In the genomic region with DNA sequence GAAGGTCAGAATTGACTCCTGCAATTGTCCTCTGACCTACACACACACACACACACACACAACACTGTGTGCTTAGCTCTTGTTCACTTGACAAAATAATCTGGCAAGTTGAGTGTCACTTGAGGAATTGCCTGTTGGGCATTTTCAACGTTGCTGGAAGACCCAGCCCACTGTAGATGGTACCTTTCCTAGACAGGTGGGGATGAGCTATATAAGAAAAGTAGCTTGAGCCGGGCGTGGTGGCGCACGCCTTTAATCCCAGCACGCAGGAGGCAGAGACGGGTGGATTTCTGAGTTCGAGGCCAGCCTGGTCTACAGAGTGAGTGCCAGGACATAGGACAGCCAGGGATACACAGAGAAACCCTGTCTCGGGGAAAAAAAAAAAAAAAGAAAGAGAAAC, we compare ENCODE assay signal across 8 mouse cellular contexts. TPM values are rescaled to one million over a fixed set of nuclear protein-coding genes. Genes with fewer than 3 reads are reported as not detected.
DNase-seq lines count a peak whose midpoint lies in the region; ATAC-seq and TF ChIP-seq lines count a peak whose summit lies in the region.

No protein-coding gene starts in this region.

- ATAC-seq in heart, embryonic 13.5 days (ENCODE audit: extremely low read depth, insufficient number of reproducible peaks, low FRiP score, low TSS enrichment), result no peak
- no peak for ATAC-seq in G1E (ENCODE audit: extremely low read depth, insufficient number of reproducible peaks, low FRiP score, poor library complexity, severe bottlenecking)
- no peak for ATAC-seq in forebrain, postnatal 0 days

- no peak for TF ChIP-seq CTCF in G1E (IDR thresholded peaks at IDR 0.05; ENCODE audit: low read depth, low read length)
- TF ChIP-seq CTCF in forebrain, postnatal 0 days (IDR thresholded peaks at IDR 0.05; ENCODE audit: low read depth), result no peak

- 73% methylated on average over 9 of the region's 9 CpGs for WGBS in heart, embryonic 13.5 days
- 80% methylated on average over 9 of the region's 9 CpGs for WGBS in forebrain, postnatal 0 days
- WGBS in macrophage (ENCODE audit: missing documents), result 80% methylated on average over 5 of the region's 9 CpGs

- H3K9ac ChIP-seq in heart, embryonic 13.5 days, result peak overlapping the region; percentile 87
- peak overlapping the region; percentile 71 for H3K9ac ChIP-seq in forebrain, postnatal 0 days

- no peaks in the 10 kb centered on the region for H3K79me2 ChIP-seq in macrophage (ENCODE audit: inconsistent target)

- H3K9me3 ChIP-seq in heart, embryonic 13.5 days, result no peaks in the 10 kb centered on the region
- peaks cover 6% of the 10 kb centered on the region for H3K9me3 ChIP-seq in G1E (replicated peaks)
- H3K9me3 ChIP-seq in forebrain, postnatal 0 days (ENCODE audit: low read length), result no peaks in the 10 kb centered on the region

- H3K4me1 ChIP-seq in heart, embryonic 13.5 days, result peaks cover 15% of the 10 kb centered on the region
- peaks cover 48% of the 10 kb centered on the region for H3K4me1 ChIP-seq in G1E (ENCODE audit: insufficient read depth, low read depth, low read length)
- peaks cover 5% of the 10 kb centered on the region for H3K4me1 ChIP-seq in forebrain, postnatal 0 days (ENCODE audit: insufficient read depth)

- no peaks in the 10 kb centered on the region for H3K27me3 ChIP-seq in heart, embryonic 13.5 days (replicated peaks)
- H3K27me3 ChIP-seq in G1E (ENCODE audit: insufficient read depth, low read length), result no peaks in the 10 kb centered on the region; the same call in 1 of the 2 replicates
- no peaks in the 10 kb centered on the region for H3K27me3 ChIP-seq in forebrain, postnatal 0 days (ENCODE audit: insufficient read depth, low read length)

- DNase-seq in heart, adult 11 months, result no peak
- DNase-seq in G1E (ENCODE audit: low spot score), result no peak
- no peak for DNase-seq in forebrain, postnatal 0 days
- no peak for DNase-seq in gastrocnemius, adult 8-10 months (ENCODE audit: low spot score in 2 of 2)
- no peak for DNase-seq in adrenal gland, postnatal 14 days
- DNase-seq in right cerebral cortex, adult 2 months (ENCODE audit: low spot score in 2 of 2), result no peak

- peak overlapping the region; percentile 88 for H3K27ac ChIP-seq in heart, embryonic 13.5 days (replicated peaks)
- H3K27ac ChIP-seq in forebrain, postnatal 0 days (ENCODE audit: low read depth, low read length), result peak overlapping the region; percentile 92
- peak overlapping the region; percentile 81 for H3K27ac ChIP-seq in macrophage

- peak overlapping the region; percentile 75 for H3K4me2 ChIP-seq in heart, embryonic 13.5 days
- H3K4me2 ChIP-seq in forebrain, postnatal 0 days (ENCODE audit: low read depth), result peak overlapping the region; percentile 71

- peak overlapping the region; percentile 73 for H3K4me3 ChIP-seq in heart, embryonic 13.5 days
- H3K4me3 ChIP-seq in G1E (ENCODE audit: low read depth, low read length) (peak overlapping the region; percentile 81; the same call in 1 of the 2 replicates), macrophage (ENCODE audit: inconsistent target) (peak overlapping the region; percentile 50)
- H3K4me3 ChIP-seq in forebrain, postnatal 0 days (ENCODE audit: low read depth, low read length), result peak overlapping the region; percentile 71; the same call in 1 of the 2 replicates

- peaks cover 32% of the 10 kb centered on the region for H3K36me3 ChIP-seq in heart, embryonic 13.5 days
- H3K36me3 ChIP-seq in G1E (replicated peaks) (peaks cover 32% of the 10 kb centered on the region), macrophage (ENCODE audit: inconsistent target) (peaks cover 18% of the 10 kb centered on the region; the same call in 1 of the 2 replicates)
- peaks cover 26% of the 10 kb centered on the region for H3K36me3 ChIP-seq in forebrain, postnatal 0 days (ENCODE audit: insufficient read depth)

RNA-seq across cellular contexts. Expression of a gene that starts 1.0 kb away (rescaled TPM):
- polyA plus RNA-seq in heart, embryonic 13.5 days (2015; fragmentation: Nextera tagmentation; extraction: Ambion mirVana), result 88.9 and 103 TPM in 2 replicates
- total RNA-seq in G1E (2014; fragmentation: Nextera tagmentation), result 2.4 TPM in 1 of 2 replicates, not detected in the other
- 8.0 and 10.5 TPM in 2 replicates for total RNA-seq in G1E (2017)
- polyA plus RNA-seq in G1E (2012), result 6.2 and 6.3 TPM in 2 replicates
- total RNA-seq in forebrain, postnatal 0 days (2014; rRNA removed), result 44.2 and 45.1 TPM in 2 replicates
- 51.9 and 52.8 TPM in 2 replicates for polyA plus RNA-seq in forebrain, postnatal 0 days (2015; fragmentation: Nextera tagmentation; extraction: Ambion mirVana)
- total RNA-seq in macrophage (2018; cell fraction: chromatin; rRNA removed), result 10 to 100 TPM in 1 of 26 experiments, 1 to 10 TPM in 24, under 1 TPM in 1; 0.76 to 10.5 (median 3.7) TPM
- total RNA-seq in macrophage (2018; cell fraction: cytosol; rRNA removed), result 10 to 100 TPM in 21 of 26 experiments, 1 to 10 TPM in 5; 5.6 to 15.4 (median 11.2) TPM
- total RNA-seq in macrophage (2018; cell fraction: nucleus; rRNA removed), result 10 to 100 TPM in 5 of 26 experiments, 1 to 10 TPM in 21; 3.3 to 13.1 (median 7.4) TPM
- 5.5 to 16.0 TPM (median 11.8 TPM) in 3 replicates for polyA plus RNA-seq in macrophage (2018)
- total RNA-seq in gastrocnemius, adult 8-10 months (2022), result 10 to 100 TPM; 30.2 to 35.8 (median 33.3) TPM
- 26.3 and 29.5 TPM in 2 replicates for total RNA-seq in adrenal gland, postnatal 14 days (2021)

RNA-seq across cellular contexts. Expression of a gene that starts 14.9 kb away (rescaled TPM):
- polyA plus RNA-seq in heart, embryonic 13.5 days (2015; fragmentation: Nextera tagmentation; extraction: Ambion mirVana), result 2.1 and 2.6 TPM in 2 replicates
- total RNA-seq in G1E (2014; fragmentation: Nextera tagmentation), result 1.1 and 2.9 TPM in 2 replicates
- 4.9 and 5.5 TPM in 2 replicates for total RNA-seq in G1E (2017)
- 2.4 and 2.6 TPM in 2 replicates for polyA plus RNA-seq in G1E (2012)
- total RNA-seq in forebrain, postnatal 0 days (2014; rRNA removed), result 0.14 and 2.2 TPM in 2 replicates
- 0.87 and 0.98 TPM in 2 replicates for polyA plus RNA-seq in forebrain, postnatal 0 days (2015; fragmentation: Nextera tagmentation; extraction: Ambion mirVana)
- 100 to 1,000 TPM in 6 of 26 experiments, 10 to 100 TPM in 20; 15.4 to 119 (median 65.8) TPM for total RNA-seq in macrophage (2018; cell fraction: chromatin; rRNA removed)
- total RNA-seq in macrophage (2018; cell fraction: cytosol; rRNA removed), result 100 to 1,000 TPM; 131 to 227 (median 183) TPM
- 100 to 1,000 TPM in 12 of 26 experiments, 10 to 100 TPM in 14; 50.9 to 161 (median 97.0) TPM for total RNA-seq in macrophage (2018; cell fraction: nucleus; rRNA removed)
- polyA plus RNA-seq in macrophage (2018), result 88.5 to 191 TPM (median 116 TPM) in 3 replicates
- under 1 TPM in 3 of 4 experiments, not detected in 1; 0.22 to 0.58 (median 0.48) TPM for total RNA-seq in gastrocnemius, adult 8-10 months (2022)
- total RNA-seq in adrenal gland, postnatal 14 days (2021), result 2.4 and 8.7 TPM in 2 replicates

RNA-seq across cellular contexts. Expression of a gene that starts 35.6 kb away (rescaled TPM):
- polyA plus RNA-seq in heart, embryonic 13.5 days (2015; fragmentation: Nextera tagmentation; extraction: Ambion mirVana), result 25.9 and 27.9 TPM in 2 replicates
- total RNA-seq in G1E (2014; fragmentation: Nextera tagmentation) (71.9 and 79.5 TPM in 2 replicates), G1E (2017) (10.0 and 12.5 TPM in 2 replicates)
- polyA plus RNA-seq in G1E (2012) (143 and 160 TPM in 2 replicates), macrophage (2018) (14.6 to 27.6 TPM (median 25.0 TPM) in 3 replicates)
- total RNA-seq in forebrain, postnatal 0 days (2014; rRNA removed), result 64.8 and 81.4 TPM in 2 replicates
- 20.7 and 25.9 TPM in 2 replicates for polyA plus RNA-seq in forebrain, postnatal 0 days (2015; fragmentation: Nextera tagmentation; extraction: Ambion mirVana)
- 10 to 100 TPM; 16.3 to 53.7 (median 29.1) TPM for total RNA-seq in macrophage (2018; cell fraction: chromatin; rRNA removed)
- 10 to 100 TPM; 11.5 to 21.4 (median 15.7) TPM for total RNA-seq in macrophage (2018; cell fraction: cytosol; rRNA removed)
- 10 to 100 TPM; 11.4 to 44.2 (median 20.9) TPM for total RNA-seq in macrophage (2018; cell fraction: nucleus; rRNA removed)
- total RNA-seq in gastrocnemius, adult 8-10 months (2022), result 10 to 100 TPM; 52.5 to 65.9 (median 55.2) TPM
- 47.1 and 62.2 TPM in 2 replicates for total RNA-seq in adrenal gland, postnatal 14 days (2021)
